Mouse (Mus musculus) G1E (cell line): ENCODE data around the gene Cactin.

Experiments used
- CTCF ChIP-seq: IDR thresholded peaks from 2 replicates; pipeline ENCODE4 v1.5.1; 2012; ENCODE audit warnings: low read depth, low read length, inconsistent platforms, mixed read lengths
- GATA1 ChIP-seq: IDR thresholded peaks from 2 replicates; pipeline ENCODE4 v1.6.1; 2012; ENCODE audit warnings: borderline replicate concordance, low read length, inconsistent platforms, mixed read lengths
- GATA2 ChIP-seq: IDR thresholded peaks from 2 replicates; pipeline ENCODE4 v1.6.1; 2012; ENCODE audit warnings: low read depth, low read length, inconsistent platforms, borderline replicate concordance
- POLR2AphosphoS5 ChIP-seq: IDR thresholded peaks from 2 replicates; pipeline ENCODE4 v1.6.1; 2012; ENCODE audit warnings: low read depth, low read length, inconsistent platforms; ENCODE audit not compliant: insufficient replicate concordance
- TAL1 ChIP-seq: conservative IDR thresholded peaks from 2 replicates; pipeline ENCODE4 v1.6.1; 2012; ENCODE audit warnings: low read depth, low read length, inconsistent platforms, mixed read lengths

DNA sequence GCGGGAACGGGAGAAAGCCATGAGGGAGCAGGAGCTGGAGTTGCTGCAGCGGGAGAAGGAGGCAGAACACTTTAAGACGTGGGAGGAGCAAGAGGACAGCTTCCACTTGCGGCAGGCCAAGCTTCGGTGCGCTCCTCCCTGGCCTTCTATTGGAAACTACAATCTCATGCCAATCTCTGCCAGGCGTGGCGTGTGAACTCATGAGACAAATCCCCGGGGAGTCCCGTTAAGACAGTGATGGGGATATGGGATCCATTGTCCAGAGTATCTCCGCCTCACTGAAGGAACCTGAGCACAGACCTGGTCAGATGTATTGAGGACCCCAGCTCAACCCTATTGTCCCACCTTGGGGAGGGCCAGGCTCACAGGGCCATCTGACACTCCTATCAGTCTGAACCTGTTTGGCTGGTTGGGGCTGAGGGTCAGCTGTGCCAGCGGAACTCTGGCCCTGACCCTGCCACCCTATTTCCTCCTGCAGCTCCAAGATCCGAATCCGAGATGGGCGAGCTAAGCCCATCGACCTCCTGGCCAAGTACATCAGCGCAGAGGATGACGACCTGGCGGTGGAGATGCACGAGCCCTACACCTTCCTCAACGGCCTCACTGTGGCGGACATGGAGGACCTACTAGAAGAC, 2.4 kb downstream of the Cactin start:
- TF ChIP-seq CTCF: no peak
- TF ChIP-seq TAL1: no peak
- no peak for TF ChIP-seq GATA1
- no peak for TF ChIP-seq GATA2
- no peak for TF ChIP-seq POLR2AphosphoS5
